Mouse (Mus musculus): Measurements from ENCODE around the gene Col6a4.

DNA sequence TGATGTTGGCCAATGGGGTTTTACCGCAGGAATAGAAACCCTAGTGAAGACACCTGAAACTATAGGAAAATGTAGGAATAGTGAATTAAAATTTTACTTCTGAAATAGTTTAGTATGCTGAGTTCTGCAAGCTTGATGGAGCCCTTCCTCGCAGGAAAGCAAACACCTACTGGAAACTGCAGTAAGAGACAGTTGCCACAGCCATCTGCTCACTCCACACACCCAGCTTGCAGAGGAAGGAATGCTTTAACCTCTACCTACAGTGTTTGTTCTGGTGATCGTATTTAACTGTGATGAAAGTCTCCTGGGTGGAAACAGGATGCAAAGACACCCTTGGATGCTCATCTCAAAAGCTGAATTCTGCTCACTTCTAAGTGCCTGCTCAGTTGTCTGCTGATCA lies 149.0 kb downstream of the Col6a4 start:
- TF ChIP-seq POLR2AphosphoS2 (IDR thresholded peaks at IDR 0.05; ENCODE audit: low read depth, low read length) (no peak), ZKSCAN1 (IDR thresholded peaks at IDR 0.05; ENCODE audit: borderline replicate concordance, low read depth, low read length) (no peak), EP300 (IDR thresholded peaks at IDR 0.05; ENCODE audit: low read length) (no peak), MAFK (IDR thresholded peaks at IDR 0.05; ENCODE audit: insufficient replicate concordance, low read length) (no peak), CTCF (conservative IDR thresholded peaks at IDR 0.05 in 1 of 2, IDR thresholded peaks at IDR 0.05 in 1 of 2; ENCODE audit: low read depth in 2 of 2, low read length in 2 of 2) (no peak), E2F4 (IDR thresholded peaks at IDR 0.05; ENCODE audit: insufficient replicate concordance, low read depth, low read length) (no peak), SMC3 (IDR thresholded peaks at IDR 0.05; ENCODE audit: low read depth, low read length) (no peak), BHLHE40 (IDR thresholded peaks at IDR 0.05; ENCODE audit: low read depth, low read length) (no peak), NELFE (IDR thresholded peaks at IDR 0.05; ENCODE audit: low read depth, low read length) (no peak), ZNF384 (IDR thresholded peaks at IDR 0.05; ENCODE audit: low read depth, low read length) (no peak), MXI1 (IDR thresholded peaks at IDR 0.05; ENCODE audit: low read depth, low read length) (no peak), SIN3A (IDR thresholded peaks at IDR 0.05; ENCODE audit: low read length) (no peak), MAZ (IDR thresholded peaks at IDR 0.05; ENCODE audit: low read depth, low read length) (no peak)
